Mouse (Mus musculus) gastrocnemius, adult 18-20 months (tissue): Measurements from ENCODE around the gene Hoxa10. TPM values are rescaled to one million over a fixed set of nuclear protein-coding genes. Genes with fewer than 3 reads are reported as not detected.

Experiments used
- DNase-seq: peaks from one replicate; pipeline ENCODE4 v3.0.0; 2021; ENCODE audit warnings: low spot score
- microRNA-seq: library from miRNA; unstranded; fragments of <30 nt; microRNA quantifications from one replicate; pipeline ENCODE4 v1.2.0, GENCODE M21; 2021
- total RNA-seq, 2 experiments: library from RNA; stranded (reverse); gene quantifications; 2 replicates each; pipeline ENCODE4 v1.2.3; 2021

Hoxa10 gene
- total RNA-seq, 2 experiments from 2014 or later, result 13.7 to 15.0 TPM

GRCm38 (mm10) chr6:52186500-52186899 lies 54.2 kb downstream of the Hoxa10 start:
- DNase-seq, result no peak

GRCm38 (mm10) chr6:52185834-52186233 lies 54.8 kb downstream of the Hoxa10 start:
- no peak for DNase-seq

- DNase-seq, result no peak
Measured at GRCm38 (mm10) chr6:52185222-52185621, 55.4 kb downstream of the Hoxa10 start.

- no peak for DNase-seq
Measured at GRCm38 (mm10) chr6:52184668-52185067, 56.0 kb downstream of the Hoxa10 start.

- no peak for DNase-seq
Measured at GRCm38 (mm10) chr6:52183311-52184080, 57.2 kb downstream of the Hoxa10 start.

GRCm38 (mm10) chr6:52182793-52183192 lies 57.9 kb downstream of the Hoxa10 start:
- no peak for DNase-seq

GRCm38 (mm10) chr6:52182030-52182429 lies 58.6 kb downstream of the Hoxa10 start:
- no peak for DNase-seq

Small RNA genes within 50 kb of the gene (microRNA-seq; reads per million reads assigned to microRNA genes)
- gene Mir196b, result 7,538 reads per million, percentile 93 among the genes with 10 or more reads in this experiment

Other genes with a start within 250 kb of the Hoxa10 start
- 1 to 10 TPM; 3.9 to 4.3 TPM for gene Skap2, start 228.3 kb downstream of the Hoxa10 start, total RNA-seq
- gene Hoxa1, start 82.5 kb downstream of the Hoxa10 start, total RNA-seq, result under 1 TPM in 1 of 2 experiments, not detected in 1; 0.19 TPM
- under 1 TPM; 0.21 to 0.27 TPM for gene Hoxa2, start 76.0 kb downstream of the Hoxa10 start, total RNA-seq
- gene 5730596B20Rik, start 63.4 kb downstream of the Hoxa10 start, total RNA-seq, result not detected
- 1 to 10 TPM; 2.7 to 2.9 TPM for gene Hoxa4, start 49.1 kb downstream of the Hoxa10 start, total RNA-seq
- 1 to 10 TPM; 2.0 to 2.1 TPM for gene Hoxa5, start 36.3 kb downstream of the Hoxa10 start, total RNA-seq
- gene Hoxa6, start 32.1 kb downstream of the Hoxa10 start, total RNA-seq, result 1 to 10 TPM; 2.0 to 2.1 TPM
- gene Hoxa3, start 27.5 kb downstream of the Hoxa10 start, total RNA-seq, result 1 to 10 TPM; 1.6 to 3.0 TPM
- gene Gm28308, start 27.5 kb downstream of the Hoxa10 start, total RNA-seq, result under 1 TPM in 1 of 2 experiments, not detected in 1; 0.39 TPM
- gene Hoxa7, start 19.0 kb downstream of the Hoxa10 start, total RNA-seq, result 1 to 10 TPM; 4.7 to 5.0 TPM
- 1 to 10 TPM; 7.2 to 7.4 TPM for gene Hoxa9, start 9.8 kb downstream of the Hoxa10 start, total RNA-seq
- gene Hoxa11, start 5.0 kb upstream of the Hoxa10 start, total RNA-seq, result 1 to 10 TPM; 2.1 to 2.9 TPM
- 1 to 10 TPM; 3.7 to 6.0 TPM for gene Hoxa13, start 20.0 kb upstream of the Hoxa10 start, total RNA-seq
- not detected for gene Evx1, start 72.6 kb upstream of the Hoxa10 start, total RNA-seq